Mouse (Mus musculus): ENCODE results near the gene Vpreb1. TPM values are rescaled to one million over a fixed set of nuclear protein-coding genes. Genes with fewer than 3 reads are reported as not detected.

The Vpreb1 gene
- polyA plus RNA-seq, 1 experiment from 2014 or later, result 2.1 TPM

DNA sequence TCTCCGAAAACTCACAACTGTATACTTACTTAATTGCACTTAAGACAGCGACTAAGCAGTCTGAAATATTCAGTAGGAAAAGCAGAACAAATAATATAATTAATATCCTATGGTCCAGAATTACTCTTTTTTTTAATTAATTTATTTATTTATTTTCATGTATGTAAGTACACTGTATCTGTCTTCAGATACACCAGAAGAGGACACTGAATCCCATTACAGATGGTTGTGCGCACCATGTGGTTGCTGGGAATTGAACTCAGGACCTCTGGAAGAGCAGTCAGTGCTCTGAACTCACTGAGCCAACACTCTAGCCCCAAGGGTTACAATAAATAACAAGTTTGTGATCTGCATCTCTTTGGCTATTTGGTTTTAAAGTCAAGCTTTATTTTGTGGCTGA, 41.0 kb downstream of the Vpreb1 start:
- no peaks in the 10 kb centered on the region for H3K4me1 ChIP-seq (replicated peaks; ENCODE audit: insufficient read depth, low read length)
- no peak overlapping the region for H3K9ac ChIP-seq (ENCODE audit: low read depth, low read length)
- TF ChIP-seq CTCF (IDR thresholded peaks at IDR 0.05; ENCODE audit: low read depth), result no peak
- H3K4me3 ChIP-seq (replicated peaks; ENCODE audit: low read depth, low read length), result no peak overlapping the region
- 88% methylated on average over 3 of the region's 3 CpGs for WGBS
- ATAC-seq (replicated peaks; ENCODE audit: low FRiP score, low read depth) (no peak), DNase-seq (ENCODE audit: low spot score) (no peak)
- H3K4me2 ChIP-seq (ENCODE audit: low read length), result peak overlapping the region; percentile 78; the same call in 1 of the 2 replicates
- H3K27ac ChIP-seq, result no peak overlapping the region
- H3K27me3 ChIP-seq (ENCODE audit: insufficient read depth, low read length), result no peaks in the 10 kb centered on the region
- no peaks in the 10 kb centered on the region for H3K9me3 ChIP-seq (replicated peaks; ENCODE audit: low read length)
- no peaks in the 10 kb centered on the region for H3K36me3 ChIP-seq (ENCODE audit: insufficient read depth, low read length)

DNA sequence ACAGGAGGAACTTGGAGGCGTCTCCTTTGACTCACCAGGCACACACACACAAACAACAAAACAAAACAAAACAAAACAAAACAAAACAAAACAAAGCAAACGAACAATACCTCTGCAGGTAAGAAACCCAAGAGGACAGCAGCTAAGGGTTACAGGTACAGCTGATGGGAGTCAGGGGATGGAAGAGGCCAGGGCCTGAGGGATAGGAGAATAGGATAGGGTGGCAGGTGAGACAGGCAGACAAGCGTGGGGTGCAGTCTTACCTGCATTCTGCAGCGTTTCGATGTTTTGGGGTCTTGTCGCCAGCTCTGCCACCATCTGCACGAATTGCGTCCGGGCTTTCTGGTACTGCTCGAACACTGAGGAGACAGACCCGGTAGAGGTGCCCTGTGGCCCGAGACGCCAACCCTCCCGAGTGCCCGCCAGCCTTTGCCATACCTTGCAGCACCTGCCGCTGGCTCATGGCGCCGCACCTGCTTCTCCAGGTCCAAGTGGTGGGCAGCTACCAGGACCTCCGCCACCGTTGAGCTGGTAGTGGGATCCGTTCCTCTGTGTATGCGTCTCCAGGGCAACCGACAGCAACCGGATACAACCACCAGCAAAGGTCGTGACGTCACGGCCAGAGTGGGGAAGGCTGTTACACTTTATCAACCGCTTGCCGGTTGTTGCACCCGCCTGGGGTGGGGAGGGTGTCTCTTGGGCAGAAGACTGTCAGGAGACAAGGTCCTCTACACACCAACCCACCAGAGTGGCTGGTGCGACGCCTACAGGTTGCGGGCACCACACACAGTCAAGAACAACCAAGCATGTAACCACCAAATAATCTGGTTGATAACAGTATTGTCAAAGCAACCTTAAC, 41.7 kb downstream of the Vpreb1 start, which contains the start of gene Spag6l:
TSS of gene Spag6l (minus strand) at position 700 of the 859 bp plus-strand sequence.
- Histone ChIP-seq H3K9ac (ENCODE audit: low read depth, low read length) (no peak within 1 kb of the TSS), H3K9me3 (replicated peaks; ENCODE audit: low read length) (no peaks in the 10 kb centered on the region), H3K27me3 (ENCODE audit: insufficient read depth, low read length) (no peaks in the 10 kb centered on the region), H3K27ac (no peak within 1 kb of the TSS), H3K36me3 (ENCODE audit: insufficient read depth, low read length) (no peaks in the 10 kb centered on the region), H3K4me2 (ENCODE audit: low read length) (peak within 1 kb of the TSS; percentile 78), H3K4me1 (replicated peaks; ENCODE audit: insufficient read depth, low read length) (no peaks in the 10 kb centered on the region), H3K4me3 (replicated peaks; ENCODE audit: low read depth, low read length) (peak within 1 kb of the TSS; percentile 37)
- DNase-seq (ENCODE audit: low spot score) (peak; percentile 59), ATAC-seq (replicated peaks; ENCODE audit: low FRiP score, low read depth) (peak; percentile 92)
- 8% methylated on average over 33 of the region's 33 CpGs for WGBS
- peak; percentile 54 for TF ChIP-seq CTCF (IDR thresholded peaks at IDR 0.05; ENCODE audit: low read depth)

DNA sequence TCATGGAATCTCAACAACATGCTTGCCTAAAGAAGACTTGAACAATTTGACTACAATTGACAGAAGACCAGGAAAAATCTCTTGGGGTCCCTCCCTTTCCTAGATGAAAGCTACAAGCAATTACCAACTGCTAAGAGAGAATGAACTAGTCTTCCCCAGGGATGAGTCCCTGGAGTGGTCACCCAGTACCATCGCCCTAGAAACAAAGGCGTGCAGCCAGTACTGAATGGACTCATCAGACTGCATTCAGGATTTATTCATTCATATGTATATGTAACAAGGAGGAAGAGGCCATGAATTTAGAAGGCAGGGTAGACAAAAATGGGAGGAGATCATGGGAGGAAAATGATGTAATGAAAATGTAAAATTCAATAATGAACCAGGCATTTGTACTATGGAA, 44.4 kb downstream of the Vpreb1 start:
- Histone ChIP-seq H3K4me1 (replicated peaks; ENCODE audit: insufficient read depth, low read length) (no peaks in the 10 kb centered on the region), H3K9me3 (replicated peaks; ENCODE audit: low read length) (no peaks in the 10 kb centered on the region), H3K27ac (no peak overlapping the region), H3K4me3 (replicated peaks; ENCODE audit: low read depth, low read length) (no peak overlapping the region), H3K9ac (ENCODE audit: low read depth, low read length) (no peak overlapping the region), H3K4me2 (ENCODE audit: low read length) (no peak overlapping the region), H3K27me3 (ENCODE audit: insufficient read depth, low read length) (no peaks in the 10 kb centered on the region), H3K36me3 (ENCODE audit: insufficient read depth, low read length) (no peaks in the 10 kb centered on the region)
- ATAC-seq (replicated peaks; ENCODE audit: low FRiP score, low read depth), result no peak
- no peak for DNase-seq (ENCODE audit: low spot score)
- TF ChIP-seq CTCF (IDR thresholded peaks at IDR 0.05; ENCODE audit: low read depth), result no peak
- 93% methylated on average over 2 of the region's 2 CpGs for WGBS

DNA sequence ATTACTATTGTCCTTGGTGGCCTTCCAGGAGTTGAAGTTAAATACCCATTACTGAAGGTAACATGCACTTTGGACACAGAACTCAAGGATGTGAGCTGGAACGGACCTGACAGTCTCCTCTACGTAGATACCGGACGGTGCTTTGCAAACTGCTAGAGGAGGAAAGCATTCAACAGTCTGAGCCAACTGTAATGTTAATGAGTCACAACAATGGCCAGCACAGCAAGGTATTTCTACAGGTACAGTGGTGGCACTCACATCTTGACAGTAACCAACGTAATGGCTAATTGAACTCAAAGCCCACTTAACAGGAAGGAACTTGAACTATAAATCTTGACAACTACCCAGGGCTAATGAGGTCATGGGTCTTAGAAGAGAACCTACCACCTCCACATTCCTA, 45.2 kb downstream of the Vpreb1 start:
- DNase-seq (ENCODE audit: low spot score) (no peak), ATAC-seq (replicated peaks; ENCODE audit: low FRiP score, low read depth) (no peak)
- H3K9me3 ChIP-seq (replicated peaks; ENCODE audit: low read length), result no peaks in the 10 kb centered on the region
- TF ChIP-seq CTCF (IDR thresholded peaks at IDR 0.05; ENCODE audit: low read depth), result no peak
- no peaks in the 10 kb centered on the region for H3K27me3 ChIP-seq (ENCODE audit: insufficient read depth, low read length)
- H3K27ac ChIP-seq, result no peak overlapping the region
- H3K36me3 ChIP-seq (ENCODE audit: insufficient read depth, low read length), result no peaks in the 10 kb centered on the region
- H3K4me3 ChIP-seq (replicated peaks; ENCODE audit: low read depth, low read length), result no peak overlapping the region
- H3K4me2 ChIP-seq (ENCODE audit: low read length), result no peak overlapping the region
- 43% methylated on average over 5 of the region's 5 CpGs for WGBS
- H3K4me1 ChIP-seq (replicated peaks; ENCODE audit: insufficient read depth, low read length), result no peaks in the 10 kb centered on the region
- H3K9ac ChIP-seq (ENCODE audit: low read depth, low read length), result no peak overlapping the region

Other genes starting within 250 kb of the Vpreb1 start
- gene Olfr19, start 194.4 kb downstream of the Vpreb1 start, polyA plus RNA-seq (2015; fragmentation: Nextera tagmentation; extraction: Ambion mirVana), result not detected in 2 replicates
- gene Spag6l, start 41.4 kb downstream of the Vpreb1 start, polyA plus RNA-seq (2015; fragmentation: Nextera tagmentation; extraction: Ambion mirVana), result 1.1 and 1.5 TPM in 2 replicates
- 0.24 and 0.32 TPM in 2 replicates for gene Igll1, start 6.9 kb downstream of the Vpreb1 start, polyA plus RNA-seq (2015; fragmentation: Nextera tagmentation; extraction: Ambion mirVana)
- gene Top3b, start 107 bp downstream of the Vpreb1 start, polyA plus RNA-seq (2015; fragmentation: Nextera tagmentation; extraction: Ambion mirVana), result 66.4 and 68.0 TPM in 2 replicates
- 15.1 and 17.4 TPM in 2 replicates for gene Ppm1f, start 25.6 kb upstream of the Vpreb1 start, polyA plus RNA-seq (2015; fragmentation: Nextera tagmentation; extraction: Ambion mirVana)
- gene Mapk1, start 112.5 kb upstream of the Vpreb1 start, polyA plus RNA-seq (2015; fragmentation: Nextera tagmentation; extraction: Ambion mirVana), result 149 TPM in 2 replicates
- gene Ypel1, start 198.9 kb upstream of the Vpreb1 start, polyA plus RNA-seq (2015; fragmentation: Nextera tagmentation; extraction: Ambion mirVana), result 30.5 and 32.5 TPM in 2 replicates
- gene Ppil2, start 240.4 kb upstream of the Vpreb1 start, polyA plus RNA-seq (2015; fragmentation: Nextera tagmentation; extraction: Ambion mirVana), result 101 and 111 TPM in 2 replicates